Mouse (Mus musculus) common myeloid progenitor, adult 5-6 weeks (primary cell): Measurements from ENCODE around the gene Elovl2. TPM values are rescaled to one million over a fixed set of nuclear protein-coding genes. Genes with fewer than 3 reads are reported as not detected.

Experiments used
- ATAC-seq: replicated peaks from 2 replicates; pipeline ENCODE4 v1.8.0; 2016; ENCODE audit warnings: low read depth, mild to moderate bottlenecking, moderate TSS enrichment, inconsistent platforms; ENCODE audit not compliant: poor library complexity, severe bottlenecking
- total RNA-seq: library from RNA; stranded (forward); fragments of 200-1000, 187-1606 nt; gene quantifications from 2 replicates; pipeline ENCODE4 v1.2.3, GENCODE M21; 2017

Gene Elovl2
- total RNA-seq, 1 experiment from 2014 or later, result not detected

- no peak for ATAC-seq
These were observed 32.3 kb downstream of the Elovl2 start for GRCm38 (mm10) chr13:41187886-41188285.

DNA sequence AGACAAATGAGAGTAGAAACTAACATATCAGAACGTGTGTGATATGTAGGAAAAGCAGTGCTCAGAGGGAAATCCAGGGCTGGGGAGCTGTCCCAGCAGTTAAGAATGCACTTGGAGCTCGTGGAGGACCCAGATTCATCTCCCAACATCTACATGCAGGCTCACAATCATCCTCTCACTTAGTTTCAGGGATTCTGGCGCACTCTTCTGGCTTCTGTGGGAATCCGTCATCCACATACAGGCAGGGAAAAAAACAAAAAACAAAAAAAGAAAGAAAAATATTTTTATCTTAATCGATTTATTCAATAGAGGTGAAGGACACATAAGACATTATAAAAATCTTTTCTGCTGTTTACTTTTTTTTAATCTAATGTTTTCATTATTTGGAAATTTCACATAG, 61.8 kb downstream of the Elovl2 start:
- no peak for ATAC-seq

DNA sequence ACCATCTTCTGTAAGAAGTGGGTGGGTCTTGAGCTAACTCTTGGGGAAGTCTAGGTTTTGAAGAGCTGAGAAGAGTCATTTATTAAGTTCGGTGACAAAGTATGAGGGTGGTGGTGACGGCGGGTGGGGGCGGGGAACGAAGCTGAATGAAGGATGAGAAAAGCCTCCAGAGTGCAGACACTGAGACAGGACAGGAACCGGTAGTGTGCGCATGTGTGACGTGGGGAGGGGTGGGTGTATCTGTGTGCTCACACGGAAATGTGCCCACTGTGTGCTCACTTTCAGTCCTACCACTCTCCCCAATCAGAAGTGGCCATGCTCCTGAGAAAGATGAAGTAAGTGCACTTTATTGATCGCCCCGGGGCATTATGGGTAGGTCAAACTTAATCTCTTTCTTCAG, 67.1 kb downstream of the Elovl2 start:
- no peak for ATAC-seq

DNA sequence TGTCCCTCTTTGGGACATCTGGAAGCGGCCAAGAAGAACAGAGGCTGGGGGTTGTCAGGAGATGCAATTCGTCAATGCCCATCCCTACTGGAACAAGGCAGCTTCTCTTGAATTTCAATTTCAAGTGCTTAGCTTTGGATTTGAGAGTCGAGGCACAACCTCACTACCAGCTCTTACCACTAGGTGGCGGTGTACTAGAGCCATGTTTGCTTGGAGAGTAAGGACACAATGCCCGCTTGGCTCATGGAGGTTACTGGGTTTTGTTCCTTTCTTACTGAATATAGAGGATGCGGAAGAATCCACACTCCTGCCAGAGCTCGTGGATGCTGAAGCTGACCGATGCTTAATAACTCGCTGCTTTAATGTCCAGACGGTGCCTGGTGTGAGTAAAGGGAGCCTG, 73.9 kb downstream of the Elovl2 start:
- ATAC-seq, result peak; percentile 54; the same call in 1 of the 2 replicates

DNA sequence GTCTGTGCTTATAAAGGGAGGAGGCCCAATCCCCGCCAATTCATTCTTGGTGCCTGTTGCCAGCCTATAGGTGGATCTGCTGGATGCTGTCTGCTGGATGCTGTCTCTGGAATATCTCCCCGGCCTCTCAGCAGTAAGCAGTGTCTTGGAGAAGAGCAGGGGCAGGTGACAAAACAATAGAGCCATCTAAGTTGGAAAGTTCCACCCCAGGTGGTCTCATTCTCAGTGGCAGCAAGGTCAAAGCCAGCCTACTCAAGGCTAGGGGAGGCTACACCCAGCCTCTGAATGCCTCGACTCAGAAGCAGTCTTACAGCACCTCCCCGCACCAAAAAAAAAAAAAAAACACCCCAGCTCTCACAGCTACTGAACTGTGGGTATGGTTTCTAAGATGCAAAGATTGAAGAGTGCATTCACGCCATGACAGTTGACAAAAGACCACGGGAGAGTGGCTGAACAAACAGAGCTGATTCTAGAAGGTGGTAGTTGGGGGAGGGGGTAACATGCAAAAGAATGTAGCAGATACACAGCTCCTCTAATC, 74.7 kb downstream of the Elovl2 start:
- no peak for ATAC-seq

DNA sequence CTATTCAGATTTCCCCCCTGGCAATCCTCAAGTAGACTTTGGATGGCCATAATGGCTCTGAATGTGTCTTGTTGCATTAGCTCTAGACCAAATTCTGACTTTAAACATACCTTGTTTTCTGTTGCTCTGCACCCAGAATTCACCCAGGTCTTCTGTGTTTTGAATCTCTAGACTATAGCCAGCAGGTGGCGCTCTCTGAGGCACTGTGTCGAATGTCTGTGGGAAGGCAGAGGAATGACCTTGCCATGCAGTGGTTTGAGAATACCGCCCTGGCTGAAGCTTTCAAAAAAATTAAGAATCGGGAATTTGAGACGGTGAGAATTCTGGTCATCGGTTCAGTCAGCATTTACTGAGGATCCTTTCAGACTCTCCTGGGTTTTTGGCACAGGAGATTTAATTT, 85.3 kb downstream of the Elovl2 start:
- ATAC-seq, result peak; percentile 83

Other genes with a start within 250 kb of the Elovl2 start
- gene Pak1ip1, start 219.4 kb downstream of the Elovl2 start, total RNA-seq, result 124 and 126 TPM in 2 replicates
- 121 and 128 TPM in 2 replicates for gene Tmem14c, start 204.1 kb downstream of the Elovl2 start, total RNA-seq
- not detected in 2 replicates for gene Mak, start 140.7 kb downstream of the Elovl2 start, total RNA-seq
- gene Gcm2, start 109.4 kb downstream of the Elovl2 start, total RNA-seq, result not detected in 2 replicates
- not detected in 2 replicates for gene Sycp2l, start 106.1 kb downstream of the Elovl2 start, total RNA-seq
- 20.8 and 22.7 TPM in 2 replicates for gene Smim13, start 29.4 kb upstream of the Elovl2 start, total RNA-seq
- gene Gm17364, start 53.6 kb upstream of the Elovl2 start, total RNA-seq, result not detected in 2 replicates